Mouse (Mus musculus): Measurements from ENCODE around the gene Orm3.

The Orm3 gene

DNA sequence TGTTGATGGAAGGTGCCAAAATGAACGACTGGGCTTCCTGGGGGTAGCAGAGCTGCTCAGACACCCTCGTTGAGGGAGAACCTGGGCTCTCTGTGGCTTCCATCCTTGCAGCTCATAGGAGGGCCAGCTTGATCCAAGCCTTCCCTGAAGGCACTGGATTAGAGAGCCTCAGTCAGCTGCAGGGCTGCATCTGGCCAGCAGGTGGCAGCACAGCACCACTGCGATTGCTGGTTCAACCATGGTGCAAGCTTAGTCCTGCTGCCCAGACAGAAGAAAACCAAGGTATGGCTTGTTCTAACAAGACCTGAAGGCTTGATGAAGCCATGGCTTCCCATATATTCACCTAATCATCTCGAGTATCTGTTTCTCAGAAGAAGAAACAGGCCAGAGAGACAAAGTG lies 12.6 kb downstream of the Orm3 start:
- DNase-seq (ENCODE audit: low spot score in 2 of 2) = peak; percentile 82 to 93

DNA sequence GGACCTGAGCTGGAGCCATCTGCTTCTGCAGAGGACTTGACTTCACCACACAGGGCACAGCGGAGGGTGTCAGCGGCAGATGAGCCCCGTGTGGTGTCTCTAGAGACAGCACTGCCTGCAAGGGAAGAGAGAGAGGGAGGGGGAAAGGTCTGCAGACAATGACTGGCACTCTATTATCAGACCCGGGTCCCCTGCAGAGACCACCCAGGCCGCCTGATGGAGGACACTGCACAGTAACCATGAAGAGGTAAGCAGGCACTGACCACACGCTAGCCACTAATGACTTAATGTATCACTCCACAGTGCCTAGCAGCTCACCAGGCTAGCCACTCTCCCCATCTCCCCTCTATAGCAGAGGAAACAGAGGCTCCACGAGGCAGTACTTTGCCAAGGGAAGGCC lies 14.9 kb downstream of the Orm3 start:
- DNase-seq (ENCODE audit: low spot score in 2 of 2) = no peak

GRCm38 (mm10) chr4:63371890-63372289 lies 15.9 kb downstream of the Orm3 start:
- peak in 1 of 2 experiments; percentile 24 for DNase-seq (ENCODE audit: low spot score in 2 of 2)

- DNase-seq (ENCODE audit: low spot score in 2 of 2) = no peak
Observed at GRCm38 (mm10) chr4:63373404-63373803, 17.4 kb downstream of the Orm3 start.

GRCm38 (mm10) chr4:63374331-63374730 lies 18.4 kb downstream of the Orm3 start:
- DNase-seq (ENCODE audit: low spot score in 2 of 2) = no peak

GRCm38 (mm10) chr4:63375367-63375766 lies 19.4 kb downstream of the Orm3 start:
- DNase-seq (ENCODE audit: low spot score in 2 of 2) = no peak

DNA sequence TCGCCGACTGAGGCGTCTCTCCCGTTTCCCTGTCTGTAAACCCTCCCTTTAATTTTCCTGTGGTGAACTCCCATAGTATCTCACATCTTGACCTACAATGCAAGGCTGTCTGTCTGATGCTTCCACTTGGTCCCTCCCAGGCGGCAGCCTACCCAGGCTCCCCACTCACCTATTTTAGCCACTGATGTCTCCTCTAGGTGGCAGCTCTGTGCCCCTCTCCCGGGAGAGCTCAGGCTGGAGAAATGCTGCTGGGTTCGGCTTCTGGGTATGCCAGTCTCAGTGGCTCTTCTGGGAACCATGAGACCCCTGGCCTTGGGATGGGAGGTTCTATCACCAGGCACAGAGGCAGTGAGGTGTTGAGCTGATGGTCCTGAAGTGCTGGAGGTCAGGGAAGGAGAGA lies 21.5 kb downstream of the Orm3 start:
- DNase-seq (ENCODE audit: low spot score in 2 of 2) = no peak

- no peak for DNase-seq (ENCODE audit: low spot score in 2 of 2)
Observed at GRCm38 (mm10) chr4:63382676-63383369, 26.9 kb downstream of the Orm3 start.

DNA sequence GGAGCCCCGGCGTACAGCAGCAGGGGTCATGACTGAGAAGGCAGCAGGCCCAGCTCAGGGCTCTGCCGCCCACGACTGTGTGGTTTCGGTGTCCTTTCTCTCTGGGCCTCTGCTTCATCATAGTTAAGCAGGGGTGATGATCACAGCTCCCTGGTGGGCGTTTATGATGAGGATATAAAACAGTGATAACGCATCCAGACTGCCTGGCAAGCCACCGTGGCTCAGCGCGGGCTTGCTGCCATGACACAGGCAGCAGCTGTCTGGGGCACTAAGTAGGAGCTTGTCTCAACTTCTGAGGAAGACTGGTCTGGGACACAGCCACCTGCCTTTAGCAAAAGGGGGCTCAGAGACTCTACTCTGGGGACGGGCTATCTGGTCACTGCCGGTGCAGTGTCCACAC lies 27.5 kb downstream of the Orm3 start:
- DNase-seq (ENCODE audit: low spot score in 2 of 2) = no peak

GRCm38 (mm10) chr4:63384262-63384661 lies 28.3 kb downstream of the Orm3 start:
- no peak for DNase-seq (ENCODE audit: low spot score in 2 of 2)

- no peak for DNase-seq (ENCODE audit: low spot score in 2 of 2)
Observed at GRCm38 (mm10) chr4:63385253-63385652, 29.3 kb downstream of the Orm3 start.

- no peak for DNase-seq (ENCODE audit: low spot score in 2 of 2)
Observed at GRCm38 (mm10) chr4:63385784-63386183, 29.8 kb downstream of the Orm3 start.

- no peak for DNase-seq (ENCODE audit: low spot score in 2 of 2)
Observed at GRCm38 (mm10) chr4:63388029-63388428, 32.1 kb downstream of the Orm3 start.

- no peak for DNase-seq (ENCODE audit: low spot score in 2 of 2)
Observed at GRCm38 (mm10) chr4:63389121-63389886, 33.3 kb downstream of the Orm3 start.

- DNase-seq (ENCODE audit: low spot score in 2 of 2) = no peak
Observed at GRCm38 (mm10) chr4:63389887-63390528, 34.0 kb downstream of the Orm3 start.

DNA sequence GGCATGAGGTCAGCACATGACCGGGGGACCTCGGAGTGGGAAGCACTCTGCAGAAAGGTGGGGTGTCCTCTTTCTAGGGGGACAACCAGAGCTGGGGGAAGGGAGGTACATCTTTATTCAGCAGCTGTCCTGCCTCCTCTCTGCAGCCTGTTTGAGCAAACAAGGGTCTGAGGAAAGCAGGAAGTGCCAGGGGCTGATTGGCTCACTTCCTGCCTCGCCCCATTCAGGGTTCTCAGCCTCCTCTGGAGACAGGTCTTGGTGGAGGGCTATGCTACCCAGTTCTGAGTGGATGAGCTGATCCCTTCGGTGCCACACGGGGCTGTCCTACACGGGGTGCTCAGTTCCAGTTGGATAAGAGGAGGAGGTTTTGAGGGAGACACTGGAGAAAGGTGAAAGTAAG lies 35.4 kb downstream of the Orm3 start:
- no peak for DNase-seq (ENCODE audit: low spot score in 2 of 2)

GRCm38 (mm10) chr4:63397981-63398537 lies 42.1 kb downstream of the Orm3 start:
- no peak for DNase-seq (ENCODE audit: low spot score in 2 of 2)

GRCm38 (mm10) chr4:63398854-63399609 lies 43.1 kb downstream of the Orm3 start:
- no peak for DNase-seq (ENCODE audit: low spot score in 2 of 2)

- DNase-seq (ENCODE audit: low spot score in 2 of 2) = no peak
Observed at GRCm38 (mm10) chr4:63399691-63400270, 43.8 kb downstream of the Orm3 start.

- DNase-seq (ENCODE audit: low spot score in 2 of 2) = no peak
Observed at GRCm38 (mm10) chr4:63400541-63401306, 44.8 kb downstream of the Orm3 start.

- no peak for DNase-seq (ENCODE audit: low spot score in 2 of 2)
Observed at GRCm38 (mm10) chr4:63401620-63402019, 45.7 kb downstream of the Orm3 start.

All from frontal cortex, postnatal 25 days (tissue).